Mouse (Mus musculus): ENCODE data around the gene A630089N07Rik. TPM values are rescaled to one million over a fixed set of nuclear protein-coding genes. Genes with fewer than 3 reads are reported as not detected.
"Not testable (repeated sequence)": the region's sequence is repeated elsewhere in the genome, so short reads cannot be mapped to it uniquely, and the experiment has no call there.

A630089N07Rik gene
- 60.0 and 71.3 TPM in 2 replicates for total RNA-seq (2017)

- ATAC-seq (replicated peaks in 1 of 2; ENCODE audit: insufficient read depth in 1 of 2, low FRiP score in 2 of 2, low TSS enrichment in 1 of 2, low read depth in 1 of 2, poor library complexity in 2 of 2, severe bottlenecking in 2 of 2): peak; percentile 100
Measured at GRCm38 (mm10) chr16:98081889-98082818, at the start of gene A630089N07Rik. TSS of gene A630089N07Rik (minus strand) at chr16:98082450.

- ATAC-seq (replicated peaks in 1 of 2; ENCODE audit: insufficient read depth in 1 of 2, low FRiP score in 2 of 2, low TSS enrichment in 1 of 2, low read depth in 1 of 2, poor library complexity in 2 of 2, severe bottlenecking in 2 of 2): no peak
Measured at GRCm38 (mm10) chr16:98107109-98107508, 24.9 kb upstream of the A630089N07Rik start.

GRCm38 (mm10) chr16:98081550-98081888 lies 731 bp downstream of the A630089N07Rik start:
- peak in 1 of 2 experiments; percentile 9; a peak in 1 of 4 replicates for ATAC-seq (replicated peaks in 1 of 2; ENCODE audit: insufficient read depth in 1 of 2, low FRiP score in 2 of 2, low TSS enrichment in 1 of 2, low read depth in 1 of 2, poor library complexity in 2 of 2, severe bottlenecking in 2 of 2)

GRCm38 (mm10) chr16:98081140-98081539 lies 1.1 kb downstream of the A630089N07Rik start:
- not testable (repeated sequence) for ATAC-seq (replicated peaks in 1 of 2; ENCODE audit: insufficient read depth in 1 of 2, low FRiP score in 2 of 2, low TSS enrichment in 1 of 2, low read depth in 1 of 2, poor library complexity in 2 of 2, severe bottlenecking in 2 of 2)

GRCm38 (mm10) chr16:98079382-98079781 lies 2.9 kb downstream of the A630089N07Rik start:
- not testable (repeated sequence) for ATAC-seq (replicated peaks in 1 of 2; ENCODE audit: insufficient read depth in 1 of 2, low FRiP score in 2 of 2, low TSS enrichment in 1 of 2, low read depth in 1 of 2, poor library complexity in 2 of 2, severe bottlenecking in 2 of 2)

GRCm38 (mm10) chr16:98041676-98042075 lies 40.6 kb downstream of the A630089N07Rik start:
- peak in 1 of 2 experiments; percentile 66; a peak in 1 of 4 replicates for ATAC-seq (replicated peaks in 1 of 2; ENCODE audit: insufficient read depth in 1 of 2, low FRiP score in 2 of 2, low TSS enrichment in 1 of 2, low read depth in 1 of 2, poor library complexity in 2 of 2, severe bottlenecking in 2 of 2)

GRCm38 (mm10) chr16:98034971-98035370 lies 47.3 kb downstream of the A630089N07Rik start:
- not testable (repeated sequence) for ATAC-seq (replicated peaks in 1 of 2; ENCODE audit: insufficient read depth in 1 of 2, low FRiP score in 2 of 2, low TSS enrichment in 1 of 2, low read depth in 1 of 2, poor library complexity in 2 of 2, severe bottlenecking in 2 of 2)

- ATAC-seq (replicated peaks in 1 of 2; ENCODE audit: insufficient read depth in 1 of 2, low FRiP score in 2 of 2, low TSS enrichment in 1 of 2, low read depth in 1 of 2, poor library complexity in 2 of 2, severe bottlenecking in 2 of 2): not testable (repeated sequence)
Measured at GRCm38 (mm10) chr16:98026186-98026585, 56.1 kb downstream of the A630089N07Rik start.

GRCm38 (mm10) chr16:98022657-98023345 lies 59.4 kb downstream of the A630089N07Rik start:
- peak; percentile 64 to 88; a peak in 3 of 4 replicates for ATAC-seq (replicated peaks in 1 of 2; ENCODE audit: insufficient read depth in 1 of 2, low FRiP score in 2 of 2, low TSS enrichment in 1 of 2, low read depth in 1 of 2, poor library complexity in 2 of 2, severe bottlenecking in 2 of 2)

GRCm38 (mm10) chr16:98022081-98022480 lies 60.2 kb downstream of the A630089N07Rik start:
- no peak for ATAC-seq (replicated peaks in 1 of 2; ENCODE audit: insufficient read depth in 1 of 2, low FRiP score in 2 of 2, low TSS enrichment in 1 of 2, low read depth in 1 of 2, poor library complexity in 2 of 2, severe bottlenecking in 2 of 2)

GRCm38 (mm10) chr16:97997383-97997731 lies 84.9 kb downstream of the A630089N07Rik start:
- ATAC-seq (replicated peaks in 1 of 2; ENCODE audit: insufficient read depth in 1 of 2, low FRiP score in 2 of 2, low TSS enrichment in 1 of 2, low read depth in 1 of 2, poor library complexity in 2 of 2, severe bottlenecking in 2 of 2): not testable (repeated sequence)

- ATAC-seq (replicated peaks in 1 of 2; ENCODE audit: insufficient read depth in 1 of 2, low FRiP score in 2 of 2, low TSS enrichment in 1 of 2, low read depth in 1 of 2, poor library complexity in 2 of 2, severe bottlenecking in 2 of 2): peak; percentile 98 to 99
Measured at GRCm38 (mm10) chr16:97996616-97997382, 85.5 kb downstream of the A630089N07Rik start, which contains the start of gene B230307C23Rik. TSS of gene B230307C23Rik (plus strand) at chr16:97997315.

GRCm38 (mm10) chr16:97995849-97996615 lies 86.2 kb downstream of the A630089N07Rik start:
- ATAC-seq (replicated peaks in 1 of 2; ENCODE audit: insufficient read depth in 1 of 2, low FRiP score in 2 of 2, low TSS enrichment in 1 of 2, low read depth in 1 of 2, poor library complexity in 2 of 2, severe bottlenecking in 2 of 2): no peak

- not testable (repeated sequence) for ATAC-seq (replicated peaks in 1 of 2; ENCODE audit: insufficient read depth in 1 of 2, low FRiP score in 2 of 2, low TSS enrichment in 1 of 2, low read depth in 1 of 2, poor library complexity in 2 of 2, severe bottlenecking in 2 of 2)
Measured at GRCm38 (mm10) chr16:97992477-97992876, 89.8 kb downstream of the A630089N07Rik start.

- ATAC-seq (replicated peaks in 1 of 2; ENCODE audit: insufficient read depth in 1 of 2, low FRiP score in 2 of 2, low TSS enrichment in 1 of 2, low read depth in 1 of 2, poor library complexity in 2 of 2, severe bottlenecking in 2 of 2): no peak
Measured at GRCm38 (mm10) chr16:97991517-97991916, 90.7 kb downstream of the A630089N07Rik start.

GRCm38 (mm10) chr16:97984589-97984988 lies 97.7 kb downstream of the A630089N07Rik start:
- ATAC-seq (replicated peaks in 1 of 2; ENCODE audit: insufficient read depth in 1 of 2, low FRiP score in 2 of 2, low TSS enrichment in 1 of 2, low read depth in 1 of 2, poor library complexity in 2 of 2, severe bottlenecking in 2 of 2): no peak

- ATAC-seq (replicated peaks in 1 of 2; ENCODE audit: insufficient read depth in 1 of 2, low FRiP score in 2 of 2, low TSS enrichment in 1 of 2, low read depth in 1 of 2, poor library complexity in 2 of 2, severe bottlenecking in 2 of 2): no peak
Measured at GRCm38 (mm10) chr16:97981362-97981761, 100.9 kb downstream of the A630089N07Rik start.

Measured in hematopoietic stem cell, adult 5-6 weeks (primary cell).